Mouse (Mus musculus) megakaryocyte progenitor cell, adult 5-6 weeks (primary cell): Measurements from ENCODE around the gene Prkn. TPM values are rescaled to one million over a fixed set of nuclear protein-coding genes. Genes with fewer than 3 reads are reported as not detected.

Source experiments
- ATAC-seq: replicated peaks from 2 replicates; pipeline ENCODE4 v1.8.0; 2016; ENCODE audit warnings: mild to moderate bottlenecking, moderate TSS enrichment, inconsistent platforms; ENCODE audit not compliant: poor library complexity
- total RNA-seq, 2 experiments: library from RNA; stranded (forward) in 1 of 2; stranded (reverse) in 1 of 2; fragments of 157-497, 149-512 nt in 1 of 2; fragments of 200-1000 nt in 1 of 2; gene quantifications; 2 replicates each; pipeline versions ENCODE4 v1.2.3 to v1.2.4; 2015 to 2017

Prkn gene
- total RNA-seq, 2 experiments from 2014 or later = 0.25 to 0.57 TPM

DNA sequence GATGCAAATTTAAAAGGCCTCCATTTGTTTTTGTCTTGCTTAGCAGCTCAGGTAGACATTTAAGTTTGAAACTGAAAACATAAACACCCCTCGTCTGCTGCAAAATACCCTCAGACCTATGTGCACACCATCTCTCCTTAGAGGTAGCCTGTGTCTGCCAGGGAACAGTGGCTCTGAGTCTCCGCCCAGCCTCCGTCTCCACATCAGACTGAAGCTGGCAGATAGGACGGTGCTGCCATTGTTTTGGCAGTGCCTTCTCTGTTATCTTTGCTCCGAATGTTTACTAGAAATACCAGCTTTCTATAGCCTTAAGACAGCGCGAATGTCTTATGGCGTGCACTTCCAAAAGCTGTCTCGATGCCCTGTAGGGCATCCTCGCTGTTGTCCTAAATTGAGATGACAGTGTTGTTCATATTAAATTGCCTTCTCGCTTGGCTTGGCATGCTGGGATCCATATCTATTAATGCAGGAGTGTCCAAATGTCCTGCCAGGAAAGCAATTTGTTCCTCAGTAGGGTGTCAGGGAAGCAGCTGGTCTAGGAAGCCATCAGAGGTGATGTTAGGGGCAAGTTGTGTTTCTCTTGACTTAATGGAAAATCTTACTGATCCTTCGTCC lies 1047.5 kb downstream of the Prkn start:
- ATAC-seq = no peak

DNA sequence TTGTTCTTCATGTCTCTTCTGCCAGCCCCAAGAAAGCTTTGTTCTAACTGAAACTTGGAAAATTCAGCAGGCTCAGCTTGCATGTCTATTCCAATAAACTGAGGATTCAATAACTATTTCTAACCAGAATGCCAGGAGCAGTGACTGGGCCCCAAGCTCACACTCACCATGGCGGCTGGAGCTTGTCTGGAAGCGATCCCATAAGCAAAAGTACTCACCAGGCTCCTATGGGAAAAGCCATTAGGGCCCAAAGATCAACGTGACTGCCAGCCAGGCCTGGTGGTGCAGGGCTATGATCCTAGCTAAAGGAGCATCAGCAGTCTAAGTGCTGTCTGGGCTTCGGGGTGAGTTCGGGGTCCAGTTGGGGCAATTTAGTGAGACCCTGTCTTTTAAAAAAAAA lies 1048.6 kb downstream of the Prkn start:
- ATAC-seq = no peak

DNA sequence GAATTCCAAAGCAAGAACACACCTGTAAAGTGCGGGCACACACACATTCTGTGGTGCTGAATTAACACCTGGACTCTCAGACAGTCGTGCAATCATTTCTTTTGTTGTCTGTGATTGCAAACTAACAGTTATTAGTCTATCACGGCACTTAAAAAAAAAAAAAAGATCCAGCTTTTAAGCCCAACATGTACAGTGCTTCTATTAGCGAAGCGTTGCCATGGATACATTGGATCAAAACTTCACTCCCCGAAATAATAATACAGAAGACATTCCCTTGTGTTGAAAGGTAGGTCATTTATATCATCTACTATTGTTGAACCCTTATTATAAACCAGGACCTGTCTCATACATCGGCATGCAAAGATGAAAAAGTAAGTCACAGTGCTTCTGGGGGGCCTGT lies 1060.1 kb downstream of the Prkn start:
- no peak for ATAC-seq

DNA sequence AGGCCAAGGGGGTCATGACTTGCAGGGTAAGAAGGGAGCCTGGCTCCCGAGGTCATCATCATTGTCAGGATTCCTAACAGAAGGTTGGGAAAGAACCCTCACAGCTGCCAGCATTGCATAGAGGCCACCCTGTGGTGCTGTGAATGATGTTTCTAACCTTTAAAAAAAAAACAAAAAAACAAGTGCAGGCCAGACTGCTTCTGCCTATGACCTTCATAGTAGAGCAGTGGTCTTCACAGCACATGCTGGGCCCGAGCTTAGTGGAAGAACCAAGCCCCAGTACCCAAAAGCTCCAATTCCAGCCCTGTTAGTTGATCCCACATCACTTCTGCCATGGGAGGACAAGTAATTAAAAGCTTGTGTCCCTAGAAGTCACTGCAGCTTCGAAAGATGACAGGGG lies 1061.5 kb downstream of the Prkn start:
- no peak for ATAC-seq

DNA sequence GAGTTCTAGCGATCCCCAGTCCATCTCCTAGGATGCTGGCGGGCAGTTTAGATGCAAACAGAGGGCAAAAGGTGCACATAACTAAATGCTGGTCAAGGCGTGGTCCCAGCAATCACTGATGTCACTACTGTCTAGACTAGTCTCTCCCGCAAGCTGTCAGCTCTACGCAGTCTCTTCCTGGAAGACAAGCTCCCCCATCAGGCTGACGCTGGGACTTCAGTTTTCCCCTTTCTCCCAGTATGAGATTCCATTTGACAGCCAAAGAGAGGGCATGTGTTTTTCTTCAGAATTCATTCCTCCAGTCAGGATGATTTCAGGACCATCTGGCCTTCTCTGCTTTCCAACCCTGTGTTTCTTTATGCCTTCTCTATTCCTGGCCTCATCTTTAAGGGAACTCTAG lies 1062.8 kb downstream of the Prkn start:
- ATAC-seq = 0 out of 2 replicates have a peak, but pooled peaks have one; percentile 39

DNA sequence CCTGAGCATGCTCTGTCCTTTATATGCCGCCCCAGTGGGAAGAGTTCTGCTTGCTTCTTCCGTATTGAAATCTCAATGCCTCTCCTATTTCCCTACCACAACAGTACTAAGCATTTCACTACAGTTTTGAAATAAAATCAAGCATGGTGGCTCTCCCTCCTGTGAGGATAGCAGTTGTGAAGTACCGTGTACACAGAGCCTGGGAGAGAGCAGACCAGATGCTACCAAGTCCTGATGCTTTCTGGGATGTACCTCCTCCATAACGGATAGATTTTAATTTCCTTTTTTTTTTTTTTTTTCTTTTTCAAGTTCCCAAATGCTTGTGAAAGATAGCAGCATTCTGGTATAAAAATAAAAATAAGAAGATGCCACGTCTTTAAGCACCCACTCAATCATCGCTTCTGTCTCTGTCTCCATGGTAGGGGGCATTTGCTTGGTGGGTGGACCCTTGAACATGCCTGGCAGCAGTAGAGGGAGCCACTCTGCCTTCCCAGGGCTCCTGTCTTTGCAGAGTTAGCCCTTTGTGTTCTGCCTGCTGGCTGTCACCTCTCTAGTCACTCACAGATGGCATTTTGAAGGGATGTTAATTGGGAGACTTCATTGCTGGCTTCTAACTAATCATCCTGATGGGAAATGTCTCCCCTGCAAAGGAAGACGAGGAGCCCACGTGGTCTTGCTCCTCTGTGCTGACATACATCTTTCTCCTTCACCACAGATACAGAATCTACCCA lies 1070.6 kb downstream of the Prkn start:
- ATAC-seq = no peak

DNA sequence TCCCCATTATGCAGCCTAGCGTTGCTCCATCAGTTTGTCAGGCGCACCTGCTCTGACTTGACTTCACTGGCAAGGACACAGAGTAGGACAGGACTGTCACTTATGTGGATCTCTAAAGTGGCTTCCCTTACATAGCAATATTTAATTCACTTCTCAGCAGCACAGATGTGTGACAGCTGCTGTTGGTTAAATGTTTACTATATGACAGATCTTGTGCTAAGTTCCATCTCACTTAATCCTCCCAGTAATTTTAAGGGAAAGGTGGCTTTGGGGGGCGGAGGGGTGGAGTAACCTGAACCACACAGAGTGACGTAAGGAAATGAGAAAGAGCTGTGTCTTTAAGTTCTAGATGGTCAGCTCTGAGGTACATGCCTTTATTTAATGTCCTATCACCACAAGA lies 1072.0 kb downstream of the Prkn start:
- no peak for ATAC-seq

DNA sequence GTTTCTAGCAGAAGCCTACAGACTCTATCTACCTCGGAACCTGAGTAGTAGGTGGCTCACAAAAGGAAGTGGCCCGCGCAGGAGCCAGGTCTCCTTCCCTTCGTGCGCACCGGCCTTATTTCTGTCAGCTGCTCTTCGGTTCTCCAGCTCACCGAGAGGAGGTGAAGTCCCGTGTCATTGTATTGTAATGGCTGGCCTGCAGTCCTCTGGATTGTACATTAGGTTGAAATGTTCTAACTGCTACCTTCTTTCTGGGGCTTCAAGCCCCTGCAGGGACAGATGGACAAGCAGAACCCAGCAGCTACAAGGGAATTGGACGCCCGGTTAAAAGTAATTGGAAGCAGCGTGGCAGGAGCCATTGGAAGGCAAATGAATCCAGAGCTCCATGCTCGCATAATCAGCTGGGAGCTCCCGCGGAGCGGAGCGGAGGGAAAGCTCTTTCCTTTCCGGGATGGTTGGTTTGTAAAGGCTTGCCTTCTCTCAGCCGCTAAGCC lies 1072.7 kb downstream of the Prkn start:
- ATAC-seq = no peak

DNA sequence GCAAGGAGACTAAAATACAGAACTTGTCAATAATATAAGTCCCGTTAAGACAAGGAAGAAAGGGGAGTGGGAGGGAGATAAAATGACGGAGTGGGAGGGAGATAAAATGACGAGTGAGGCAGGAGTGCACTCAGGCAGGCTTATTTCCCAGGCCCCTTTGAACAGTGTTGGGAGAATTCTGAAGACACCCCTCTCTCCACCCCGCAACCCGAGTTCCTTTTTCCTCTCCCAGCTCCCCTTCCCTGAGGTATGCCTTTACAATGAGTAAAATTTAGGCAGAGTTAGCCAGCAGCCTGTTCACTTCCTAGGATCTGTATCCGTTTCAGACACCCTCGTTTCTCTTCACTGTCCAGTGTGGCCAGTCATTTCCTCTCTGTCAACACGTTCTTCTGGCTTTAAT lies 1073.4 kb downstream of the Prkn start:
- ATAC-seq = no peak

DNA sequence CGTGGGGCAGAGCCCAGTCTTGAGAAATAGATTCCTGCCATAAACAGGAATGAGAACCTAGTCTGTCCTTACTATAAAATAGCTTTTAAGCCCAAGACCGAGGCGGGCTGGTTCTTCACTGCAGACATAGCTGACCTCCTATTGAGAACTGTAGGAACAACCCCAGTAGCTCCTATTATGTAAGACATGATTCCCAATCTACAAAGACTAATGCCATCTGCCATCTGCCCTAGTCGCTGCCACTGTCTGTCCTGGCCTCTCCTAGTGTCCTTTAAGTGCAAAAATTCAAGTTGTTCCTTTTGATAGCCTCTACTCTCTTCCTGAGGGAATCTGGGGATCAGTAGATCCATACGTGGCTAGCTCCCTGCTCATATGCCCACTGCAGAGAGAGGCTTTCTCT lies 1074.3 kb downstream of the Prkn start:
- no peak for ATAC-seq

DNA sequence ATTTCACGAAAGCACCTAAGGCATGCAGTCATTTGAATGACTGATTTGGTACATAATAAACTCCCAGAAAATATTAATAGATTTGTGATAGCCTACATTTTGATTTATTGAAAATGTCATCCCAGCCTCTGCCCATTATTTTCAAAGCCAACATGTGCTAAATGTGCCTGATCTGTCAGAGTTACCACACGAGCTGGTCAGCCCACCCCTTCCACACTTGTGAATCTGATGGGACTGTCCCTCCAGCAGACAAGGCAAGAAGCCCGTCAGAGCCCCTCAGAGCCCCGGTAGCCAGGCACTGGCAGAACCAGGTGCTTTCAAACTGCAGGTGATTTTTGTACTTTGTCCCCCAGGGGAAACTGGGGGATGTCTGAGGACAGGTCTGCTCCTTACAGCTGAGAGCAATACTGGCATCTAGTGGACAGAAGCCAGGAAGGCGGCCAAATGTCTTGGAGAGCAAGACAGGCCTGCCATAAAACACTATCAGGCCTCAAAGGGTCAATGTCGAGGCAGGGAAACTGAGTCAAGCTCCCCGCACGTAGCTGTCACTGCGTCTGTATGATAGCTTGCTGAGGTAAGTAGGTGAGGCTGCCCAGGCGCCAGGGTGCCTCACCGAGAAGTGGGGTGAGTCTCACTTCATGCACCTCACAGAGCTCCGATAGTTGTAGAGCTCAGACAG lies 1078.1 kb downstream of the Prkn start:
- ATAC-seq = 0 out of 2 replicates have a peak, but pooled peaks have one; percentile 34

DNA sequence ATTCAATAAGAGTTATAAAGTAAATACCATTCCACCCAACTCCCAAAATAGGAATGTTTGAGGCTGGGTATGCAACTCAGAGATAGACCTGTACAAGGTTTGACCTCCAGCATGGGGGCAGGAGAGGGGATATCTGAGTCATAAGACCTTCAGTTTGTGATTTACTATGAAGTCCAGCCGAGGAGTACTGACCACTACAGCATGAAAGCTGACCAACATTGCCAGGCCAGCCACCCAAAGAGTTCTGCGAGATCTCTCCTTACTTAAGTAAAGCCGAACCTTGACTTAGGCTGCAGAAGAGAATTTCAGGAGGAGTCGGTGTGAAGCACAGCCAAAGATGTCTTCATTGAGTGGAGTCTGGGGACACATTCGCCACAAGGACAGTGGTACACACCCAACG lies 1079.4 kb downstream of the Prkn start:
- ATAC-seq = no peak

DNA sequence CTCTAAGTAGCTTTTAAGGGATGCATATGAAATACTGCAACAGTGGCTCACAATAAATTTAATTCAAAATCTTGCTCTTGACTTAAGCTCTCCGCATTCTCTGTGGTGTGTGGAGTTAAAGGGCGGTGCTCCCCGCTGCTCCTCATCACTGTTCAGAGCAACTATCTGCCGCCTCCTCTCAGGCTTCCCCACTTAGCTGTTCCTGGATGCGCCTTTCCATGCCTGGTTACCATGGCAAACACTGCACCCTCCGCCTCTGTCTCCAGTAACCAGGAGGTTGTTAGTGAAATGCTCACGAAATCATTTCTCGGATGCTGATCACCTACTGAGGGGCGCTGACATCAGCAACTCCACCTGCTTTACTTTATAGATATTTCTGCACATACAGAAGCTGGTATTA lies 1080.8 kb downstream of the Prkn start:
- ATAC-seq = no peak

DNA sequence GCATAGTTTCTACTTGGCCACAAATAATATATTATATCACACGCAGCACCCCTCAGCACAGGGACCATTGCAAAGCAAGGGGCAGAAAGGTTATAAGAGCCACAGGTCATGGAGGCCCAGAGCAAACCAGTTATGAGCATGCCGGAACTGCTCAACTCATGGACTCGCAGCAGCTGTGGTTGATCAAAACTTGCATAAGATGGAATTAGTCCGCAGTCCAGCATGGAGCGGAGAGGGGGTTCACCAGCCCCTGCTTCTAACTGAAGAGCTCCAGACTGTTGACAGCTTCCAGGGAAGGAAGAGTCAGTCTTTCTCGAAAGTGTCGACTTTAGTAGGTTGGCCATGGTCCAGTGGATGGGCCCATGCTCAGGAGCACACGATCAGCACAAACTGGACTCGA lies 1083.8 kb downstream of the Prkn start:
- no peak for ATAC-seq

DNA sequence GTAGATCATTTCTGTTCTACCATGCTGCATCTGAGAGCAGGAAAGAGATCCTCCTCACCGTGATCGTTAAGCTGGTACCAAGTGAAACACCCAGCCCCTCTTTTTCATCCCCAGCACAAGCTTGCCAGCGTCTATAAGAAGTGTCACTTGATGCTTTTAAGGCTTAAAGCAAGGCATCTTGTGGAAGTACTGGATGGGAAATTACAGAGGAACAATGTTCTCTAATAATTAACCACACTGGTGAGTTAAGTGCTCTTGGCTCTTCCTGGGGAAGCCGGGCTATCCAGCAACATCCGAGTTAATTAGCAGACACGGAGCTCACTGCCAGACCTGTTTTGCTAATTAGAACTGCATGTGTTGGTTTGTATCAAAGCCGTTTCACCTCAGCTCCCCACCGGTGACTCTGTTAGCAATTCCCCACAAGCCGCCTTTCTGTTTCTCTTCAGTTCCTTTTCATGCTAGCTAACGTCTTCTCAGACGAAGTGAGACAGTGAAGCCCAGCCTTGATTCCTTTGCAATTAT lies 1086.7 kb downstream of the Prkn start:
- ATAC-seq = no peak

DNA sequence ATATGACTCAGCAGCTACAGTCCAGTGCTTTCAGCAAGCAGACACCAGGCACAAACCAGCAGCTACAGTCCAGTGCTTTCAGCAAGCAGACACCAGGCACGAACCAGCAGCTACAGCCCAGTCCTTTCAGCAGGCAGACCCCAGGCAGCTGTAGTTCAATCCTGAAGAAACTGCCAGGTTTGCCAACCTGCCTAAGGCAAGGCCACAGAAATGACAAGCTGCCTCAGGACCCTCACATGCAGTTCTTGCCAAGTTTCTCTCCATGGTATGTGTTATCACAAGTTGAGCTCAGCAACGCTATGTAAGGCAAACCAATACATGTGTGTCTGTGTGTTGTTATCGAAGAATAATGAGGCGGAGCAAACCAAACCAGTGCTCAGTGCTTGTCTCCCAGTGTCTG lies 1091.5 kb downstream of the Prkn start:
- no peak for ATAC-seq

DNA sequence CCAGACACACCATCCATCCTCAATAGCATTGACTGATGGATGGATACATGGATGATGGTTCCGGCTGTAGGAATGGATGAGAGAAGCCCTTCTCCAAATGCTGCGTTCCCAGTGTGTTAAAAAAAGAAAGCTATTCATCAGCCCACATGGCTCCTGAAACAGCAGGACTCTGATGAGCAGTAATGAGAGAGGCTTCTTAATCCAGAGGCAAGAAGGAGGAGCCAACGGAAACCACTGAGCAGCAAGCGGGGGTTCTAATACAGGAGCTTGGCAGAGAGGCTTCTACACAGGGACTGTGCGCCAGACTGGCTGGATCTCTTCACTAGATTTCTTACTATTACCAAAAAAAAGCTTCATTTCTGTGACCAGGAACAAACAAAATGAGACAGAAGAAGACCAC lies 1093.6 kb downstream of the Prkn start:
- no peak for ATAC-seq

DNA sequence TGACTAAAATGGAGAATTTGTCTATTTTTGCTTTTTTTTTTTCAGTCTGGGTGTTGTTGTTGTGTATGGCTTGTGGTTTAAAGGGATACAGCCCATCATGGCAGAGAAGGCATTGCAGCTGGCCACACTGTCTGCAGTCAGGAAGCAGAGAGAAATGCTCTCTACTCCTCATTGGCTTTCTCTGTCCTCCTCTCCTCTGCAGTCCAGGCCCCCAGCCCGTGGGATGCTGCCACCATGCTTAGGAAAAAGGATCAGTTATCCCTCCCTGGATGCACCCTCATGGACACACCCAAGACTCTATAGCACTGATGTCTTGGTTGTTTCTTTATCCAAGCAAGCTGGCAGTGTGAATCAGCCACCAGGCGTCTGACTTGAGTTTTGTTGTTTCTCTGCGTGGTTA lies 1107.3 kb downstream of the Prkn start:
- no peak for ATAC-seq

DNA sequence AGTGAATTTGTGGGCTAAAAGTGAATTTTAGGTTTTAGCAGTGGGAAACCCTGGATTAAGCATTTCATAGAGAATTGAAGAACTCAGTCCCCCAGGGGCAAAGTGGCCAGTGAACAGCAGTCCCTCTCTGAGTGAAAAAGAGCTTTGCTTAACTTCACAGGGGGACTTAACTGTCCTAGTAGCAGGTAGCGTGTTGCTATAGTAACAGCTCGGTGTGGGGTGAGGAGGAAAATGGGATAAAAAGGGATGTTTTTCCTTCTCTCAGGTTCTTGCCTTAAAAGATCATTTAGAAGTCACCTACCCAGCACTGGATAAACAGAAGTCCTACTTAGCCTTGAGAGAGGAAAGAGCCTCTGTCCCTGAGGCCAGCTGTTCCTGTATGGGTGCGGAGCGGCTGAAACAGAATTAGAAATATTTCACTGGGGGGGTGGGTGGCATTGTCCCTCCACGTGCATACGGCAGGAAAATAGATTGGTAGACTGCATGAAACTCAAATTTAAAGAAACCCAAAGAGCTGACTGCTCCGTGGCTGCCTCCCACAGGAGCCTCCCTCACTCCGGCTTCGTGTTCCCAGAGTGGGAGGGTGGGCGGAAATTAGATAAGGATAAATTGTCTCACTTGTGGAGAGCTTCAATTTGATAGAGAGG lies 1109.5 kb downstream of the Prkn start:
- no peak for ATAC-seq

DNA sequence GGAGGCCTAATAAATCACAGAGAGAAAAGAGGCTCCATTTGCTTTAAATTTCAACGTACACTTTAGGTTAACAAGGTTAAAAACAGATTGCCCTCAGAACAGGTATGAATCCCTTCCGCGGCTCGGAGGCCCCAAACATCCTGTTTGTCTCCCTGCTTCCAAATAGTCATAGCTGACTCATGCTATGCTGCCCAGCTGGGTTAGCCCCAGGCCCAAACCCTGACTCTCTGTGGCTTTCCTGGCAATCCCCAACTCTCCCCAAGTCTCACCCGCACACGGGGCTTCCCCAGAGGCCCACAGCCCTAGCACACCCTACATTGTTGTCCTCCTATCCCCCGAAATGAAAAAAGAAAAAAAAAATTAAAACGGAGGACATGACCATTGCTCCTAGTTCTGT lies 1110.0 kb downstream of the Prkn start:
- ATAC-seq = no peak

DNA sequence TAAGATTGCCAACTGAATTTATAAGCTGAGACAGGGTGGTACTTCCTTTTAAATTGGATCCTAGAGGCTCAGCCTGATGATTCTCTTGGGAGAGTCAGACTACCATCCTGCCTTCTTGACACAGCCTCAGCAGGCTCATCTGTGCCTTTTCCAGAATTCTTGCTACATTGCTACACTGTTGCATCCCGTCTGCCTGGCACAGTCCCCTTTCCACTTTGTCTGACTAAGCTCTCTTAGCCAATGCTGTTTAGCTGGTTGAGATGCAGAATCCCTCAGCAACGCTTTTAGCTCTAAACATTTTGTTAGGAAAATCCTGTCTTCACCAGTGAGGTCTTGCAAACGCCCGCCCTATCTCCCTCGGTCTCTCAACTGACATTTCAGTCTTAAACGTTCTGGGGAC lies 1115.1 kb downstream of the Prkn start:
- ATAC-seq = no peak
